Mouse (Mus musculus) E14TG2a.4 (cell line): ENCODE measurements at regions not wholly inside any gene's neighbourhood (a gene's known extent, or its start where the extent isn't known, plus 50 kb on each side); places are given as distances from the start of the nearest gene placed in this dataset.

Source experiments
- CTCF ChIP-seq: conservative IDR thresholded peaks from 2 replicates; pipeline ENCODE4 v1.5.1; 2014; ENCODE audit warnings: low read length
- NANOG ChIP-seq: IDR thresholded peaks from 2 replicates; pipeline ENCODE4 v1.6.1; 2014; ENCODE audit warnings: borderline replicate concordance, low read length, mixed read lengths
- POU5F1 ChIP-seq: IDR thresholded peaks from 2 replicates; pipeline ENCODE4 v1.6.1; 2014; ENCODE audit warnings: low read length, borderline replicate concordance

GRCm38 (mm10) chr16:25584337-25585069, 99.1 kb upstream of the Trp63 start:
- no peak for TF ChIP-seq NANOG
- TF ChIP-seq POU5F1 = no peak
- no peak for TF ChIP-seq CTCF
